Mouse (Mus musculus) liver, adult 2 months (tissue): ENCODE data around the gene Gak.

ENCODE experiments used
- CTCF ChIP-seq: fragments of 200-500 bp; IDR thresholded peaks from 2 replicates; pipeline ENCODE4 v1.5.1; 2011; ENCODE audit warnings: low read depth, low read length, control low read depth
- POLR2A ChIP-seq: fragments of 200-500 bp; IDR thresholded peaks from 2 replicates; pipeline ENCODE4 v1.6.1; 2011; ENCODE audit warnings: low read length, control low read depth; ENCODE audit not compliant: insufficient read depth; ENCODE audit errors: extremely low read depth

DNA sequence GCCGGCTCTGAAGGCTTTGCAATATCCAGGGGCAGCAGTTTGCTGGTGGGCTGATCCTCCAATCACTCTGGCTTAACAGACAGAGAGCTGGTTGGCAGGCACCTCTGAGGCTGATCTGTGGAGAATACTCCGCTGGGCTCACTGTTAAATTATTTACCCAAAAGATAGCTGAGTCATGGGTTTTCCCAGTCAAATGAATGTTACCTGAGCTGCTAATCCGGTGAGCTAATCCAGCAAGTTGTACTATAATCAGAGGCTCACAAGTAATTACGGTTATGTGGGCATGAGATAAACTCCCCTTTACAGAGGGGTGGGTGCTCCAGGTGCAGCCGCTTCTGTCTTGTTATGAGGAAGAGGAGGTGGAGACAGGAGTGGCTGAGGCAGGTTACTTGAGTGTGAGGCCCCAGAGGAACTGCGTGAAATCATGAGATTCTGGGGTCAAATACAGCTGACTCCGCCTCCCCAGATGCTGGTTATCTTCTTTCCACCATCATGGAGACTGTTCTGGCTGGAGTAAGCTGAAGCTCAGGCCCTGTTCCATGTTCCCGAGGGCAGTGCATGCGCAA lies 45.8 kb upstream of the Gak start, which contains the start of gene Slc26a1:
- TF ChIP-seq CTCF: no peak
- no peak for TF ChIP-seq POLR2A
